Mouse (Mus musculus): ENCODE results near the gene Mymx.

Gene Mymx

DNA sequence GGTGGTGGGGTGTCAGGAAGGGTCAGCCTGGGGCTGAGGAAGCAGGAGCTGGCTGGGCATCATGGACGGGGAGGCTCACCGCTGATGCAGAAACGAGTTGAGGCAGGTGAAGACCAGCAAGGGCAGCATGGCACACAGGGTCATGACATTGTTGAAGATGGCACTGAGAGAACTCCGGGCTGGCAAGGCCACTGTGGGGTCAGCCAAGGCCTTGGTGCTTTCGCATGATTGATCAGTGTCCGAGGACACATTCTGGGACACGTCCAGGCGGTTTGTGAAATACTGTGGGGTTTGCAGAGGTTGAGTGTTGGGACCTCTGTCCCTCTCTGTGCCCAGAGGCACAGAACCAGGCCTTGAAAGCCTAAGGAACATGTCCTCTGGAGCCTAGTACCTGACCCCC, 12.1 kb downstream of the Mymx start:
- no peak for DNase-seq (ENCODE audit: low read depth)

DNA sequence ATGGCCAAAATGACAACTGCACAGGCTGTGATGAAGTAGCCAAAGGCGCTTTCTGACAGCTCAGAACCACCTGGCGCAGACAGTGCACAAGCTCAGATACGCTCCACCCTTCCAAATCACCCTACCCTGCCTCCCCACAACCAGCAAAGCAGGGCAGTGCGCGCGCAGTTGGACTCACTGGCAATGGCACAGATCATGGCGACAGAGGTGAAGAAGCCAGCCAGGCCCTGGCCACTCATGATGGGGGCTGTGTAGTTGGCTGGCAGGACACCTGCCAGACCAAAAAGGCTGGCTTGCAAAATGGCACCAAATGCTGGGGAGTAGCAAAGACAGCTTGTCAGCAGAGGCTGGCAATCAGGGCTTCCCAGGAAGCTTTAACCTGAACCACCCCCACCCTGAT, 12.7 kb downstream of the Mymx start:
- no peak for DNase-seq (ENCODE audit: low read depth)

DNA sequence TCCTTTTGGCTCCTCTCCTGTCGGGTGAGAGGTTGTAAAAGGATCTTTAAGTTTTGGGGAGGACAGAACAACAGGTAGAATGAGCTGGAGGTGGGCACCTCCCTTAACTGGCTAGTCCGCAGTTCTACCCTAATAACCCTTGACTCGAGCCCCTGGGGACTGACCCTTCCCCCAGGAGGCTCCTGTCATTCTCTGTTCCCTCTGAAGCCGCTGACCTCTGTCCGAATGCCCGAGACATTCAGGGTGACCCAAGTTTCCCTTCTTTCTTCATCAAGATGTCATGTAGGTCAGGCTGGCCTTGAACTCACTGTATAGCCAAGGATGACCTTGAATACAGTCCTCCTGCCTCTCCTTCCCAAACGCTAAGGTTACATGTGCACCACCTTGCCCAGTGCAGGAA, 13.5 kb downstream of the Mymx start:
- DNase-seq (ENCODE audit: low read depth), result no peak

DNA sequence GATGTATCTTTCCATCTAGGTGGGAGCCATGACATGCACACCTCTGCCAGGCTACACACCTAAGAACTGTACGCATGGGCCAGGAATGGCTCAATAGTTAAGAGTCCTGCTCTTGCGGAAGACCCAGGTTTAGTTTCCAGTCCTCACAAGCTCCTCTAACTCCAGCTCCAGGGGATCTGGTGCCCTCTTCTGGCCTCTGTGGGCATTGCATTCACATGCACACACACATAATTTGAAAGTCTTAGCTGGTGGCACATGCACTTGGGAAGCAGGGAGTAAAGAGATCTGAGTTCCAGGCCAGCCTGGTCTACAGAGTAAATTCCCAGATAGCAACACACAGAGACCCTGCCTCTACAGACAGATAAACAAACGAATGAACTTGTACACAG, 15.5 kb downstream of the Mymx start:
- DNase-seq (ENCODE audit: low read depth), result peak; percentile 52

DNA sequence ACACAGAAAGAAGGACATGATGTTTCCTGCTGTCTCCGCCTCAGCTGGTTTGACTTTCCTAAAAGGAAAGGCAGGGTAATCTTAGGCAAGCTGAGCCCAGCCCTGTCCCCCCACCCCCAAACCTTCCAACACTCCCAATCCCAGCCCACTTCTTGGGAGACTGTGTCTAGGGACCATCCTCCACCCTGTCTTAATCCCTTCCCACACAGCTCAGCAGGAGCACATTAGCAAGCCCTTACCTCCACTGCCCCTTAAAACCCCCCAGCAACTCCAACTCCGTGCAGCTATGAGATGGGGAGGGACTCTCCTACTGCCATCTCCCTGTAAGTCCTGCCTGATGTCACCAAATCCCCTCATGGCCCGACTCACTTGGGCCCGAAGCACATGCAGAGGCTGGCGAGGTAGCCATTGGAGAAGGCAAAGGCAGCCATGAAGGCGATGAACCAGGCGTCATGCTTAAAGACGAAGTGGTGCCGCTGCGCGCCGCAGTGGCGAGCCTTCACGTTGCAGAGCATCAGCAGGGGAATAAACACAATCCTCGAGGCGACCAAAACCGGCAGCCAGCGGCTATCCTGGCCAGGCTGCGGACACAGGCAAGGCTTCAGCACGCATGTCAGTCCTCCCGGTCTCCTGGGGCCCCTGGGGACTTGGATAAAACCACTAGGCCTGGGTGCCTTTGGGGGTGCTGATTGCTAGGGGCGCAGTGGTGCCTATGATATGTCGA, 16.0 kb downstream of the Mymx start:
- DNase-seq (ENCODE audit: low read depth), result no peak

DNA sequence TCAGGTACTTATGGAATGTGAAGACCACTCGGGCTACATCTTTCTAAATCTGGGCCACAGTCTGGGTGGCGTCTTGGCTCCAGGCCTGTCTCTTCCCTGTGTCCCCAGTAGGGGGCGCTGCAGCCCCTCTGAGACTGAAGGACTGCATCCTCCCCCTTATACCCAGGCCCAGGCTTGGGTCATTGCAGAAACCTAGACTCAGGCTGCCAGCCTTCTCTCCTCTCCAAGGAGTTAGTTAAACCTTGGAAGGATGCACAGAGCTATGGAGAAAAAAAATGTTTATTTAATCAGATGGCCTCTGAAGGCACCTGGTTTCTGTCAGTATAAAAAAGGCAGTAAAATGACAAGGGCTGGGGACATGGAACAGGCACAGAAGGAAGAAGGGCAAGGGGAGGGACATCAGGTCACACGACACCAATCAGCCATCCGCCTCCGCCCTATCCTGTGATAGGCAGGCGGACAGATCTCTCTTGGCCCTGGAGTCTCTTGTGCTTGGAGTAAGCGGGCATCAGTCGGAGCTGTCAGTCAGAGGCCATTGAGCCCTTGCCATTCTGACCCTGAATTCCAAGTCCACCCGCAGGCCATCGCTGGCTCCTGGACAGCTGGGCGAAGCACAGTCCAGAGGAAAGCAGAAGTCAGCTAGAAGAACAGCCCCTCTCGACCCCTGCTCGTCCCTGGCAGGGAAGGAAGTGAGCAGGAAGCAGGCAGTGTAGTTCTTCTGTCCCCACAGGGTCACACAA, 16.8 kb downstream of the Mymx start:
- DNase-seq (ENCODE audit: low read depth), result peak; percentile 68

DNA sequence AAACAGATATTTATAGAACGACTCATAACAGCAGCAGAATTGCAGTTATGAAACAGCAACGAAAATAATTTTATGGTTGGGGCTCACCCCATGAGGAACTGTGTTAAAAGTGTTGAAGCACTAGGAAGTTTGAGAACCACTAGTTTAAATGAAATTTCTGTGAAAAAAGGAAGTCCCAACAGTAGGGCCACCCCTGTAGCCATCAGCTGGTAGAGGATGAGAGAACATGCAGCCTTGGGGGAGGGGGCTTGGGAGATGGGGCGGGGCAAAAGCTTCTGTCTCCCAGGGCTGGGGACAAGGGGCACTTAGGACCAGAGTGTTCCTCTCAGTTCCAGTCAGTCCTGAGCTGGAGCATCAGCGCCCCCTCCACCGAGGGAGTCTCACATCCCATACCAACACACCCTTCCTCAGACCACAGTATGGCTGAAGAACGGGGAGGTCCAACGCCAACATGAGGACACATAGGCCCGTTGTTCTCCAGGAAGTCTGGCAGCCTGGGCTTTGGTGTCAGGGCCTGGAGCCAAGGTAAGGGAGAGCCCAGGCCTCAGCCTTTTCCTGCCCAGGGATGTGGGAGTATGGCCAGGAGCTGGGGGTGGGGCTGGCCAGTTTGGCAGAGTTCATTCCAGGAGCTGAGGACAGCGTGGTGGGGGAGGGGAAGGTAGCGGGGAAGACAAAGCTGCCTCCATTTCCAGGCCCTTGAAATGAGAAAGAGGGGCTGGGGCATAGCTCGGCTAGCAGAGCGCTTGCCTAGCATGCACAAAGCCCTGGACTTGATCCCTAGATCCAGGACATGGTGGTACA, 17.6 kb downstream of the Mymx start:
- no peak for DNase-seq (ENCODE audit: low read depth)

DNA sequence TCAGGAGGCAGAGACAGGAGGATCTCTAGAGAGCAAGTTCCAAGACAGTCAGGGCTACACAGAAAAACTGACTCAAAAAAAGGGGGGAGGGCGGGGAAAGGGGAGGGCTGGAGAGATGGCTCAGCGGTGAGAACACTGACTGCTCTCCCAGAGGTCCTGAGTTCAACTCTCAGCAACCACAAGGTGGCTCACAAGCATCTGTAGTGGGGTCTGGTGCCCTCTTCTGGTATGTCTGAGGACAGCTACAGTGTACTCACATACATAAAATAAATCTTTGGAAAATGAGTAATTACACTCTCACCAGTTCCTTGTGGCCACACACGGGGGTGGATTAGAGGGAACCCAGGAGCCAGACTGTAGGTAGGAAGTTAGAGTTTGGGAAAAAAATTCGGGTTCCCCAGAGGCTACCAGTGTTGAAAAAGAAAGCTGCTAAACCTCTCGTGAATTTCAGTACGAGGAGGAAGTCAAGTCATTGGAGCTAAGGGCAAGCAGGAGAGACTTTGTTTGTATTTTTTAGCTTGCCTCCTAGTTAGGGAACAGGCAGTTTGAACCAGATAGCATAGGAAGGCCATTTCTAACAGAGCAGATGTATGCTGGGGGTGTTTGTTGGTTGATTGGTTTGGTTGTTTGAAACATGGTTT, 19.1 kb downstream of the Mymx start:
- DNase-seq (ENCODE audit: low read depth), result peak; percentile 68

DNA sequence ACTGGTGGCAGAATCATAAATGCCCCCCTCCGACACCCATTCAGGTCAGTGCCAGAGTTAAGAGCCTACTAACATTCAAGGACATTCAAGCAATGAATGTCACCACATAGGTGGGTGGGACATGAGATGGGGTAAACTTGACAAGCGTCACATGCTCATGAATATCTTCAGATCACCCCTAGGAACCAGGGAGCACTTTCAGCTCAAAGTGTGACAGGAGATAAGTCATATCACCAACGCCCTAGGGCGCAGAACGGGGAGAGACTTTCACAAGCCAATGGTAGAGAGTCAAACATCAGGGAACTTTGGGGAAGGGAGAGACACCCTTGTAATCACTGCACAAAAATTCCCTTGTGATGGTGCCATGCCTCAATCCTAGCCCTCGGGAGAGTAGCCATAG, 19.7 kb downstream of the Mymx start:
- no peak for DNase-seq (ENCODE audit: low read depth)

DNA sequence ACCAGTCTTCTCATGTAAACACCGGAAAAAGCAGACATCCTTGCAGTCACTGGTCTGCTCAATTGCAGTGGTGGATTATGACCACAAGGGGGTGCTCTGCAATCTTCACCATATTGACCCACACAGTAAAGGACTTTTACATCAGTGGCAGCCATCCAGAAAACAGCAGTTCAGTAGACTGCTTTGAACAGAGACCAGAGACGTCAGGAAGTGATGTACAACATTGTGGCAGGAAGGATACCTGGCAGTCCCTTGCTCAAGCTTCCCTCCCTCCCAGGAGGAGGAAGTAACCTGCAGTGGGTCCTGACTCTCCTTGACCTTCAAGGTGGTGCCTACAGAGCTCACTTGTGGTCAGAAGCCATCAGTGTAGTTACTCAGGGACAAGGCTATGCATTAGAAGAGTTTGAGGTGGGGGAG, 20.3 kb downstream of the Mymx start:
- peak; percentile 93 for DNase-seq (ENCODE audit: low read depth)

DNA sequence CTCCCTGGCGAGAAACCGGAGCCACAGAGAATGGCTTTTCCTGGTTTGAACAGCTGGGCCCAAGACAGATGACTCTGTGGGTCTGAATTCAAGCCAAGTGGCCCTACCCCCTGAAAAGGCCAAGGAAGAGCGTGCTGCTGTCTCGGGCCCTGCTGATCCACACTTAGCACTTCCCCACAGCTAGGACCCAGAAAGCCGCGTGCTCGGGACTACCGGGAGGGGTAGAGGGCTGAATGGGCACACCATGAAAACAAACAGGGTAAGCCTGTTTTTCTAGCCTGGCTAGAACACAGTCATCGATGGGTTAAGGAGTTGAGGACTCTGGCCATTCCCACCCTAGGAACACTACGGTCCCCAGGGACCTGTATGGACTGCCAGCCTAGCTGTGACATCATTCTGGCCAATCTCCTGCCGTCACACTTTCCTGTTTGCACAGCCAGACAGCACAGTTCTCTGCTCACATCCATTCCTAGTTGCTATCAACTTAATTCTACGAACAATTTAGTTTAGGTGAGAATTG, 20.9 kb downstream of the Mymx start:
- DNase-seq (ENCODE audit: low read depth), result peak; percentile 83

DNA sequence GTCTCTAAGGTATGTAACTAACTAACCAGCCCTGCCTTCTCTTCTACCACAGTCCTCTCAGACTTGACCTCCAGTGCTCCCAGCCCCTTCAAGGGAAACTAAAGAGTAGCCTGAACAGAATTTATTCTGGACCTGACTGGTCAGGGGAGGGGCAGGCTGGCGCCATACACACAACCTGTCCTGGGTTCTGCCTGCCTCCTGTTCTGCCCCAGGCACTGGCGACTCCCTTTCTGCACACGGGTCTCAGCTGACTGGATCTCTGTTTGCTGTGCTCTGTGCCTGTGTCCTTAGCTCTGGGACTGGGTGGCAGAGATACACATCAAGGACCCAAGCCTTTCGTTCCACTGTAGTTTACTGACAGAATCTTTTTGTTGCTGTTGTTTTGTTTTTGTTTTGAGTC, 22.3 kb downstream of the Mymx start:
- no peak for DNase-seq (ENCODE audit: low read depth)

DNA sequence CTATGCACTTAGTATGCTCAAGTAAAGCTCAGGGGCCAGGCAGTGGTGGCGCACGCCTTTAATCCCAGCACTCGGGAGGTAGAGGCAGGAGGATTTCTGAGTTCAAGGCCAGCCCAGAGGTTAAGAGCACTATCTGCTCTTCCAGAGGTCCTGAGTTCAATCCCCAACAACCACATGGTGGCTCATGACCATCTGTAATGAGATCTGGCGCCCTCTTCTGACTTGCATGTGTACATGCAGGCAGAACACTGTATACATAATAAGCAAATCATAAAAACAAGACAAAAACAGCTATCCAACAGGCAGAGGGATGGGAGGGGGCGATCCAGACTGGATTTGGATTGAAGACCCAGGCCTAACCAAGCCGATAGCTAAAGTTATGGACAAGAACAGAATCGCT, 23.1 kb downstream of the Mymx start:
- peak; percentile 71 for DNase-seq (ENCODE audit: low read depth)

DNA sequence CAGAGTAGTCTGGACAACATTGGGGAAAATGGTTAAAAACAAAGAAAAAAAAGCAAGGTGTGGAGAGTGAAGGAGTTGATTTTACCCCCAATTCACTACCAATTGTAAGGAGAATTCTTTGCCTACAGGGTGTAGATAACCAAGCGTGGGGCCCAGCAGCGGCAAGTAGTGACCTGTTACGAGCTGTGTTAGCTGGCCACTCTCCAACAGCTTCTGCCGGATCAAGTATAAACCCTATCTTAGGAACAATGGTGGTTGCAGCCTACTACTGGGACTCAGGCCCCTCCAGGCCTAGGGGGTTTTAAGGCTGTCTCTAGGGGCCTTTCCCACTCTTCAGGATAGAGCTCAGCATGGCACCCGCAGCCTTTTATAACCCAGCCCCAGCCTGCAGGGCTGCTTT, 23.7 kb downstream of the Mymx start:
- no peak for DNase-seq (ENCODE audit: low read depth)

DNA sequence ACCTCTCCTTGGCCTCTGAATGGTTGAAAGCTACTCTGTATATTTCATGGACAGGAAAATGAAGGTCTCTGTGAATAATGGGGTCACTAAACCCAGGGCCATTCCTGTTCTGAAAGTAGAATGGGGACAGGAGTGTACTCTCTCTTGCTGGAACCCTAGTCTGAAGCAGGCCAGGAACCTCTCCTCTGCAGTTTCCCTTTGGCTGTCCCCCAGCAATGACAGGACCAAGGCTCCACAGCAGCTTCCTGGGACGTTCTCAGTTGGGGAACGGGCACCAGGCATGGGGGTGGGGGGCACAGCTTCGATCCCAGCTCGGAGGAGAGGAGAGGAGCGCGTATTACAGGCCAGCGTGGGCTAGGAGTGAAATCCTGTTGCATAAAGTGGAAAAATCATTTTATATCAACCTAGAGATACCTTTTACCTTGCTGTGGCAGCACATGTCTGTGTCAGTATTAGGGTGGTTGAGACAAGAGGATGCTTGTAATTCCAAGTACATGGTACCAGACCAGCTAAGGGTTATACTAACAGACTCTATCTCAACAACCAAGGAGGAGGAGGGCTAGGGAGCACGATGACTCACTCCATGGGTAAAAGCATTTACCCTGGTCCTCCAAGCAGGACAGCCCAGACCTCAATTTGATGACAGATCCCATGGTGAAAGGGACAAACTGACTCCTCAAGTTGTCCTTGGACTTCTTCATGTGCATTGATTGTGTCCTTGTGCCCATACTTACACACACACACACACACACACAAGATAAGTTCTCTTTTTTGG, 26.6 kb downstream of the Mymx start:
- DNase-seq (ENCODE audit: low read depth), result no peak

DNA sequence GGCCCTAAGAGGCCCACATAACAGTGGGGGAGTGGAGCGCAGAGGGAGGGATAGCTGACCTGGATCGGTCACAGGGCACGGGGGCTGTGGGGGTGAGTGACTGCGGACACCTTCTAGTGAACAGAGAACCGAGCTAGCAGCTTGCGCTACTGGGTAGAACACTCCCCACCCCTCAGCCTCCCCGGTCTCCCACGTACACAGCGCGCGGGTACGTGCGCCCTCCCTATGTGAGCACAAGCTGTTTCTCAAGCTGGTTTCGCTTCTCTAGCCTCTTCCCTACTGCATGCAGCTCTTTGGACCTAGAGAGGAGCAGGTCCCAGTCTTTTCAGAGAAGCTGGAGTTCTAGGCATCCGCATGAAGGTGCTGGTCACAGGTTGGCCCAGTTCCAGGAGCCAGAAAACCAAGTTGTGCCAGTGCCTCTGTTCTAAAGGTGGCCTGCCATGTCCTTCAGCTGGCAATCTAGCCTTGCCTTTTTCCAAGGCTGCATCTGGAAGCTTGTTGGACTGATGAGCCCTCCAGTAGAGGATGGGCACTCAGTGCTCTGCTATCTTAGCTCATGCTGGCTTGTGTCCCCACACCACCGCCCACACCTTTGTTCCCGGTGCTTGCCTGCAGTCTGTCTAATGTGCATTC, 27.7 kb downstream of the Mymx start:
- peak; percentile 78 for DNase-seq (ENCODE audit: low read depth)

DNA sequence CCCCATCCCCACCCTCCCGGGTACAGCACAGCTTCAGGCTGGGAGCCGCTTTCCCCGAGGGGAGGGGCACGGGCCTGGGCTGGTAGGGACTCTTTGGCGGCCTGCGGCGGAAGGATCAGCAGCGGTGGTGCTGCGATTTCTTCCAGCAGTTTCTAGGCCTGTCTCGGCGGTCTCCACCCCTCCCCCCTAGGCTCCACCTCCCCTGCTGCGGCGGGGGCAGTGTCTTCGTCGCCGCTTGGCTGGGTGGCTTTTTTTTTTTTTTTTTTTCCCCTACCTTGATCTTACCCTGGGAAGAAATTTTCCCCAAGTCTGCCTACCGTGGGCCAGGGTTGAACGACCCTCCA, 28.1 kb downstream of the Mymx start:
- peak; percentile 97 for DNase-seq (ENCODE audit: low read depth)

DNA sequence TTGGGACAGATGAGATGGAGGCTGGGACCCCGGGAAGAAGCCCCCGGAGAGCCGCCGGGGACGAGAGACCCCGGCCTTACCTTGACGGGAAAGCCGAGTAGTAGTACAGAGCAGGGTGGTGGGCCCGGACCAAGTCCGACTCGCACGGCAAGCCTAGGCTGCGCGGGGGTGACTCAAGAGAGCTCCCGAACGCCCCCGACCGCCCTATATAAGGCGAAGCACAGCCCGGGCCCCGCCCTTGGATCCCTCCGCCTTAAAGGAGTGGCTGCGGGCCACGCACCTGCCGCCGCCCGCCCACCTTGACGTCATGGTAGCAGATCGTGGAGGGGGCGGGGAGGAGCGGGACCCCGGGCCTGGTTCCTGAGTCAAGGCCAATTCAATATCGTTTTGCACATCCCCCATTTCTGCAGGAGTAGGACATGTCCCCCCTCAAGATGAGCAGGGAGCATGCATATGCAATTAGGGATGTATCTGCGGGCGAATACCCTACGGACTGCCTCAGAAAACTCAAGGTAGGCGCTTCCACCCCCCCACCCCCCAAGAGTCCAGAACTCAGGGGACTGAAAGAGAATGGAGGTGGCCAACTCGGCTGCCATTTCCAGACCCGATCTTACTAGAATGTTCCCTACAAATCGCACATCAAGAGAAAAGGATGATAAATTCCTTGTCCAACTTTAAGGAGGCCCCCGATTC, 28.7 kb downstream of the Mymx start, which contains the start of gene Hsp90ab1:
Gene Hsp90ab1 (minus strand): TSS at position 185 of the 693 bp plus-strand sequence.
- DNase-seq (ENCODE audit: low read depth), result peak; percentile 98

DNA sequence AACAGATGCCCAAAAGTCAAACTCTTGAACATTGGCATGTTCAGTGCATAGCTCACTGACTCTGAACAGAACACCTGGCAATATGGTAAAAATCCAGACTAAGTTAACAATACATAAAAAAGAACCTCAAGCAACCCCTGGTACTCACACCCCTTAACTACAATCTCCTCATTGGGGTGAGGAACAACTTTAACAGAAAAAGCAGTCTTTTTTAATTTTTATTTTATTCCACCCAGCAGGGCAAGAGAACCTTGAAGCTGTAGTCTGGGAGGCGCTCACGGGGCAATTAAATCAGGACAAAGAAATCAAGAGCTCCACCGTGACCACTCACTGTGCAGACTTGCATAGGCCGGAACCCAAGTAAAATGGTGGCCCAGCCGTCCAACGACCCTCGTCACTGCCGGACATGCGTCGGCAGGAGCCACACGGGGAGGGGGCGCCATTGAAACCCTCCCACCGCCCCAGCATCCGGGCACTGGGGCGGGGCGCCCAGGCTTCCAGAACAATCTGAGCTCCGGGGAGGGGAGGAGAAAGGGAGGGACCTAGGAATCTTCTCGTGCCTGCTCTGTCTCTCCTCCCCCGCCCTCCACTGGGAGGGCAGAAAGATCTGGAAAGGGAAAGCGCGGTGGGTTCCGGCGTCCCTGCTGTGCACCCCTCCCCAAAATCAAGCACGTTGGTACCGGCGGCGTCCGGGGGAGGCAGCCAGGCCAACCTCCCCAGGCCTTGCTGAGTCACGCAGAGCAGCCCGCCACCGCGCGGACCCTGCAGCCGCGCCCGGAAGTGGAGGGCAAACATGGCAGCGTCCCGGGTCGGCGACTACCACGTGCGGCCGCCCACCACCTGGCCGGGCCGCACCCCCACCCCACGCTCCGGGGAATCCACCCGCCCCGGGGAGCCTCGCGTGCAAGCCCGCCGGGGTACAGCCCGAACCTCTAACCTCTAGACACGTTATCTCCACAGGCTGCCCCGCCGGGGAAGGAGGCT, 29.5 kb downstream of the Mymx start:
- DNase-seq (ENCODE audit: low read depth), result peak; percentile 85
